Mouse (Mus musculus) C2C12 (cell line): ENCODE data around the gene Bmpr1a. TPM values are rescaled to one million over a fixed set of nuclear protein-coding genes. Genes with fewer than 3 reads are reported as not detected.
A peak's percentile ranks its signal among the peaks of the same experiment; 100 is the strongest.

Source experiments
- H3K27me3 ChIP-seq: one replicate; pipeline ENCODE4 v1.6.1; 2011; ENCODE audit not compliant: control insufficient read depth, insufficient read depth, insufficient read length
- H3K36me3 ChIP-seq: one replicate; pipeline ENCODE4 v1.6.1; 2011; ENCODE audit not compliant: control insufficient read depth, insufficient read depth
- H3K4me3 ChIP-seq: one replicate; pipeline ENCODE4 v1.5.1; 2011; ENCODE audit warnings: mild to moderate bottlenecking, control low read depth; ENCODE audit not compliant: poor library complexity, insufficient read depth, severe bottlenecking
- H3K79me2 ChIP-seq: one replicate; pipeline ENCODE4 v1.6.1; 2011; ENCODE audit not compliant: control insufficient read depth, insufficient read depth
- H3K79me3 ChIP-seq: one replicate; pipeline ENCODE4 v1.6.1; 2011; ENCODE audit warnings: low read depth, control low read depth
- H3ac ChIP-seq: one replicate; pipeline ENCODE3; 2011; ENCODE audit warnings: low read depth; ENCODE audit not compliant: control insufficient read depth, insufficient read length
- CEBPB ChIP-seq: IDR thresholded peaks from one replicate; pipeline ENCODE4 v1.6.1; 2011; ENCODE audit warnings: low read depth, mild to moderate bottlenecking, control low read depth, moderate library complexity
- CTCF ChIP-seq: IDR thresholded peaks from one replicate; pipeline ENCODE4 v1.5.1; 2011; ENCODE audit not compliant: control insufficient read depth, insufficient read depth, insufficient read length
- FOSL1 ChIP-seq: IDR thresholded peaks from one replicate; pipeline ENCODE4 v1.8.0; 2011; ENCODE audit warnings: mild to moderate bottlenecking, low read length; ENCODE audit not compliant: poor library complexity, insufficient read depth, severe bottlenecking
- MAX ChIP-seq: IDR thresholded peaks from one replicate; pipeline ENCODE4 v1.6.1; 2011; ENCODE audit warnings: mild to moderate bottlenecking, control low read depth
- MYOD1 ChIP-seq: IDR thresholded peaks from one replicate; pipeline ENCODE4 v1.6.1; 2011; ENCODE audit warnings: low read depth; ENCODE audit not compliant: control insufficient read depth, insufficient read length
- MYOG ChIP-seq: IDR thresholded peaks from one replicate; pipeline ENCODE4 v1.6.1; 2011; ENCODE audit not compliant: control insufficient read depth, insufficient read length; ENCODE audit errors: extremely low read depth
- USF1 ChIP-seq: IDR thresholded peaks from one replicate; pipeline ENCODE4 v1.6.1; 2011; ENCODE audit warnings: low read depth, mild to moderate bottlenecking, control low read depth, moderate library complexity
- polyA plus RNA-seq: library from polyadenylated mRNA; unstranded; fragments of >200 nt; fragmentation: generic; extraction: Trizol; gene quantifications from one replicate; pipeline ENCODE4 v1.2.1, GENCODE M21; 2012; ENCODE audit warnings: missing spikeins

Bmpr1a gene
- polyA plus RNA-seq, 1 experiment, result 8.9 TPM

GRCm38 (mm10) chr14:34502475-34503324, 441 bp downstream of the Bmpr1a start:
- no peaks in the 10 kb centered on the region for H3K27me3 ChIP-seq
- peak overlapping the region; percentile 79 for H3K4me3 ChIP-seq
- H3K36me3 ChIP-seq, result no peaks in the 10 kb centered on the region
- H3K79me3 ChIP-seq, result peaks cover 45% of the 10 kb centered on the region
- peaks cover 53% of the 10 kb centered on the region for H3K79me2 ChIP-seq
- peak overlapping the region; percentile 78 for H3ac ChIP-seq
- TF ChIP-seq MYOG (no peak), MAX (no peak), FOSL1 (no peak), CEBPB (no peak), USF1 (no peak), MYOD1 (no peak), CTCF (no peak)

- Histone ChIP-seq H3K27me3 (no peaks in the 10 kb centered on the region), H3K4me3 (peak overlapping the region; percentile 79), H3ac (peak overlapping the region; percentile 69), H3K79me2 (peaks cover 60% of the 10 kb centered on the region), H3K79me3 (peaks cover 52% of the 10 kb centered on the region), H3K36me3 (no peaks in the 10 kb centered on the region)
- no peak for TF ChIP-seq CTCF
- TF ChIP-seq MYOD1, result no peak
- TF ChIP-seq CEBPB, result no peak
- no peak for TF ChIP-seq FOSL1
- no peak for TF ChIP-seq USF1
- TF ChIP-seq MYOG, result no peak
- no peak for TF ChIP-seq MAX
Measured at GRCm38 (mm10) chr14:34501804-34502474, 1.2 kb downstream of the Bmpr1a start.

- H3K79me3 ChIP-seq, result peaks cover 58% of the 10 kb centered on the region
- TF ChIP-seq MYOD1 (no peak), MYOG (no peak), USF1 (no peak), CTCF (no peak), FOSL1 (no peak), MAX (no peak), CEBPB (no peak)
- peaks cover 65% of the 10 kb centered on the region for H3K79me2 ChIP-seq
- H3K27me3 ChIP-seq, result no peaks in the 10 kb centered on the region
- peak overlapping the region; percentile 79 for H3K4me3 ChIP-seq
- peak overlapping the region; percentile 45 for H3ac ChIP-seq
- H3K36me3 ChIP-seq, result no peaks in the 10 kb centered on the region
Measured at GRCm38 (mm10) chr14:34501447-34501803, 1.7 kb downstream of the Bmpr1a start.

GRCm38 (mm10) chr14:34500309-34500708, 2.8 kb downstream of the Bmpr1a start:
- Histone ChIP-seq H3ac (no peak overlapping the region), H3K4me3 (no peak overlapping the region), H3K79me3 (peaks cover 69% of the 10 kb centered on the region), H3K36me3 (no peaks in the 10 kb centered on the region), H3K79me2 (peaks cover 77% of the 10 kb centered on the region), H3K27me3 (no peaks in the 10 kb centered on the region)
- TF ChIP-seq MYOD1 (no peak), MAX (no peak), FOSL1 (no peak)

- H3K4me3 ChIP-seq, result no peak overlapping the region
Measured at GRCm38 (mm10) chr14:34499664-34500063, 3.5 kb downstream of the Bmpr1a start.

More at GRCm38 (mm10) chr14:34499664-34500063, 3.5 kb downstream of the Bmpr1a start:
- peaks cover 74% of the 10 kb centered on the region for H3K79me3 ChIP-seq
- H3K79me2 ChIP-seq, result peaks cover 83% of the 10 kb centered on the region
- TF ChIP-seq FOSL1 (no peak), USF1 (no peak), CTCF (no peak), MYOG (no peak), CEBPB (no peak), MAX (no peak), MYOD1 (no peak)
- H3ac ChIP-seq, result no peak overlapping the region
- no peaks in the 10 kb centered on the region for H3K36me3 ChIP-seq
- no peaks in the 10 kb centered on the region for H3K27me3 ChIP-seq
